Comparison of ENCODE assay signal across 15 mouse cellular contexts in genomic region chr10:13713116-13713515, GRCm38 (mm10).
"Had no signal": no experiment of that assay in that cellular context is flagged by ENCODE, and none has a peak within 500 bp of the region (broad histone marks: within the 10 kb centered on the region; RNA-seq: fewer than 3 reads in every experiment).

No protein-coding gene starts in this region.

- ATAC-seq: midbrain, embryonic 13.5 days had no signal

- H3K27ac ChIP-seq: limb, embryonic 13.5 days; liver, embryonic 13.5 days; stomach, postnatal 0 days had no signal

- DNase-seq: kidney, adult 18-20 months; kidney, adult 9 months; kidney, postnatal 14 days; kidney, postnatal 4 days; left cerebral cortex, postnatal 4 days; liver, embryonic 13.5 days; lung, adult 2 months; lung, postnatal 14 days; lung, postnatal 4 days; right cerebral cortex, postnatal 4 days; thymus, adult 2 months; thymus, postnatal 25 days had no signal

- H3K36me3 ChIP-seq: limb, embryonic 13.5 days; liver, embryonic 13.5 days; midbrain, embryonic 13.5 days had no signal

- H3K9ac ChIP-seq: limb, embryonic 13.5 days; liver, embryonic 13.5 days; midbrain, embryonic 13.5 days had no signal

- H3K4me1 ChIP-seq: liver, embryonic 13.5 days had no signal

- H3K4me3 ChIP-seq: limb, embryonic 13.5 days; liver, embryonic 13.5 days; midbrain, embryonic 13.5 days had no signal

- H3K27me3 ChIP-seq: liver, embryonic 13.5 days; midbrain, embryonic 13.5 days had no signal

- H3K4me2 ChIP-seq: limb, embryonic 13.5 days; liver, embryonic 13.5 days; midbrain, embryonic 13.5 days had no signal

- H3K9me3 ChIP-seq: limb, embryonic 13.5 days; liver, embryonic 13.5 days; midbrain, embryonic 13.5 days had no signal
